Mouse (Mus musculus): Measurements from ENCODE around the gene Slc36a1.

The Slc36a1 gene

DNA sequence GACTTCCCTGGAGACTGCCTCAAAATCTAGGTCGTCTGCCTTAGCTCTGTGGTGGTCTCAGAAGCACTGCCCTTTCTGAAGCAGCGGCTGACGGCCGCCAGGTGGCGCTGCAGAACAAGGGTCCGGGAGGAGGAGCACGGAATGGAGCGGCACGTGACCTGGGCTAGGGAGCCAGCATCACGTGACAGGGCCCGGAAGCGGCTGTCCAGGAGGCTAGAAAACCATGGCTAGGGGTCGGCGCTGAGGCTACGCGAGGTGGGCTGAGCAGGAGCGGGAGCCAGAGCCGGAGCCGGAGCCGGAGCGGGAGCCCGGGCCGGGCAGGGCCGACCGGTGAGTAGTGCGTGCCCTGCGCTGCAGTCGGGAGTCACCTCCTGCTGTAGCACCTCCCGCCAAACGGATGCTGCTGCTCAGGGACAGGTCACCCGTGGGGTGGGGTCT is at the start of gene Slc36a1:
TSS of gene Slc36a1 (plus strand) at position 192 of the 438 bp plus-strand sequence.
- peak; percentile 100 for DNase-seq (ENCODE audit: low spot score)

GRCm38 (mm10) chr11:55154398-55155069 is 49.6 kb upstream of the Slc36a1 start:
- DNase-seq (ENCODE audit: low spot score), result no peak

DNA sequence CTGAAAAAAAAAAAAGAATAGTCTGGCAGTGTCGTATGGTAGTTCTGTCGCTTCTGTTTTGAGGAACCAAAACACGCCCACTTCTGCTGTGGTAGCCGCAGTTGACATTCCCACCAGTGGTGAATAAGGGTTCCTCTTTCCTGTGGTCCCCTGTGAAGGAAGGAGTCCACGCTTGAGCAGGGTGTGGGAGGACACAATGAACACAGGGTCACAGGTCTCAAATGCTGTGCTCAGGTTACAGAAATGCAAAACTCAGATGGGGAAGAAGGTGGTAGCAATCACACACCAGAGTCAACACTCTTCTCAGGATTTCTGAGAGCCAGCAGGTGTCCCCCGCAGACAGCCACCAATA is 49.1 kb upstream of the Slc36a1 start:
- no peak for DNase-seq (ENCODE audit: low spot score)

DNA sequence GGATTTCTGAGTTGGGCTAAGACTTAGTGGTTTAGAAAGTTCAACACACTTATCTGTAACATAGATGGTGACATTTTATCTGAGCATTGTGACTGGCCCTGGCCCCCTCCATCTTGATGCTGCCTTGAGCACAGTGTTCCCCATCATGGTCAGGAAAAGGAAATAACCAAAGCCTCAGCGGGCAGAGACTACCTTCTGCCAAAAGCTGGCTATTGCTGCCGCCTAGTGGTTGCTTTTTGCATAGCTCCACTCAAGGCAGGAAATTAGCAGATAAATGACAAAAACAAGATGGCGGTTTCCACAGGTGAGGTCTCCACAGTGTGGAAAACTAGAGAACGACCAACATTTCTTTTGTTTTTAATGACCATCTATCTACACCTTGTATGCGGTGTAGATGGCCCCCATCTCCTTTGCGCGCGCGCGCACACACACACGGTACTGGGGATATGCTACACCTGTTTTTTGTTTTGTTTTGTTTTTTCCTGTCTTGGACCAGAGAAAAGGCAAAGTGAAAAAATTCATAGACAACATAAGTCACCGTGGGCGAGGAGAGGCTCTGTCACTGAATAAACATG is 45.3 kb upstream of the Slc36a1 start:
- DNase-seq (ENCODE audit: low spot score), result peak; percentile 92

- DNase-seq (ENCODE audit: low spot score), result peak; percentile 83
Observed at GRCm38 (mm10) chr11:55162670-55163069, 41.5 kb upstream of the Slc36a1 start.

DNA sequence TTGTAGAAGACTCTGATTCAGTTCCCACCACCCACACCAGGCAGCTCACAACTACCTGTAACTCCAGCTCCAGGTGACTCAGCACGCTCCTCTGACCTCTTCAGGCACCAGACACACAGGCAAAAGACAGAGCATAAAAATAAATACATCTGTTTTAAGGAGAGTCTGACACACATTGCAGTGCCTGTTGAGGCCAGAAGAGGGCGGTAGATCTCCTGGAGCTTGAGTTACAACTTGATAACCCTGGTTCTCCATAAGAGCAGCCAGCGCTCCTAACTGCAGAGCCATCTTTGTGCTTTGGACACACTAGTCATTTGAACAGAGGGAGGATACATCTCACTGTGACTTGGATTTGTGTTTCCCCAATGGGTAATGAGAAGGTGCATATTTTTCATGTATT is 39.4 kb upstream of the Slc36a1 start:
- peak; percentile 71 for DNase-seq (ENCODE audit: low spot score)

DNA sequence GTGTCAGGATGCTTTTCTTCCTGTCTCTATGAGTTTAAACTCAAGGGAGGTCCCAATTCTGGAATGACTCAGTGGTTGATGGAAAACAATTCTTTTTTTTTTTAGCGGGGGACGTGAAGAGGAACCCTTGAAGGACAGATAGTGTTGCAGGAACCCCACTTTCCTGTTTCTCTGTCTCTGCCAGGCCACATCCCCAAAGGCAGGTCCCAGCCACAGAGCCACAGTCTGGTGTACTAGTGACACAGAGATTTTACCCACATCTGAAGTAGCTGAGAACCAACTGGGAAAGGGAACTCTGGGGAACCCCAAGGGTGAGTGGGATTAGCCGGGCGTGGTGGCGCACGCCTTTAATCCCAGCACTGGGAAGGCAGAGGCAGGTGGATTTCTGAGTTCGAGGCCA is 38.4 kb upstream of the Slc36a1 start:
- DNase-seq (ENCODE audit: low spot score), result no peak

GRCm38 (mm10) chr11:55168504-55168903 is 35.6 kb upstream of the Slc36a1 start:
- DNase-seq (ENCODE audit: low spot score), result no peak

- DNase-seq (ENCODE audit: low spot score), result no peak
Observed at GRCm38 (mm10) chr11:55168914-55169313, 35.2 kb upstream of the Slc36a1 start.

GRCm38 (mm10) chr11:55170501-55170900 is 33.6 kb upstream of the Slc36a1 start:
- no peak for DNase-seq (ENCODE audit: low spot score)

DNA sequence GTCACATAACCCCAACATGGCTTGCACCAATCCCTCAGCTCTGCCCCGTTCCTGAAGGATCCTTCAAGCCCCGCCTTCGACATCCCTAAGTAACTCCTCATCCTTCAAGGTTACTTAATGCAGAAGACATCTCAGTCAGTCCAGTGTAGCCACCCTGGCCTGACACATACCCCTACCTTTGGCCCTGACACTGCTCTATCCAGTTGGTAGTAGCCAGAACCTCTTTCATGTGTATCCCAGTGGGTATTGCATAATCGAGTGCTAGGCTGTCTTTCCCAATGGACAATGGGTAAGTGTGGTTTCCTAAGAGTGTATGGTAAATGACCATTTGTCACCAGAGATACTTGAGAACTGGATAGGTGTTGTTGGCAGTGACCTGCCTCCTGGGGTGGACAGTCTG is 25.3 kb upstream of the Slc36a1 start:
- no peak for DNase-seq (ENCODE audit: low spot score)

- no peak for DNase-seq (ENCODE audit: low spot score)
Observed at GRCm38 (mm10) chr11:55179856-55180255, 24.3 kb upstream of the Slc36a1 start.

DNA sequence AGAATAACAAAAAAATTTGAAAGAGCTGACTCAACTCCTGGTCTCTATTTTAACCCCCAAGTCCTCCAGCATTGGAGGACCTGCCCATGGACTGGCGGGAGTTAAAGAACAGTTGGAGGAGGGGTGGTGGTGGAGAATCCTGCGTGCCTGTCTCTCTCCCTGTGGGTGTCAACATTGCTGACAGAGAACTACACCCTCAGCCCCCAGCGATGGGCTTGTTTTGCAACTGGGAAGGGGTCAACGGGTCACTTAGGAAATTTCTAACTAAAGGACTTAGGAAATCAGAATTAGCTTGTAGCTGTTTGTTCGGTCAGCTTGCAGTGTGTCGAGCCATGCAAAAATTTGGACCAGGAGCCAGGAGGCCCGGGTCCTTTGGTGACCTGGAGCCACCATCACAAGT is 21.0 kb upstream of the Slc36a1 start:
- DNase-seq (ENCODE audit: low spot score), result no peak

- no peak for DNase-seq (ENCODE audit: low spot score)
Observed at GRCm38 (mm10) chr11:55184246-55184645, 19.9 kb upstream of the Slc36a1 start.

GRCm38 (mm10) chr11:55184733-55185291 is 19.3 kb upstream of the Slc36a1 start, which contains the start of gene Slc36a2:
TSS of gene Slc36a2 (minus strand) at chr11:55185077.
- DNase-seq (ENCODE audit: low spot score), result no peak

DNA sequence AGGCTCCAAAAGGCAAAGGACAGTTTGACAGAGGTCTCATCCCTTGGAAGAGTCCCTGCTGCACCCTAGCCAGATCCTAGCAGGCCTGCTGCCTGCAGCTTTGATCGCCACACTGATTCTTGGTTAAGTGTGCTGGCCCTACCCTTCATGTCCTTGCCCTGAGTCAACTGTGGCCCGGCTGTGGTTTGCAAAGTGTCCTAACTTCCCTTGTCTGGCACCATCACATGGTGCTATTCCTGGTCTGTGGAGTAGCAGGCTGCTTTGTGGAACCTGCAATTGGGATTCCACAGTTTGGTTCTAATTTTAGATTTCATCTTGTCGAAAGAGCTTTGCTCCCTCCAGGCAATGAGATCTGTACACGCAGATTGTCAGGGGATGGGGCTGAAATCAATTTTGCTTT is 16.9 kb upstream of the Slc36a1 start:
- no peak for DNase-seq (ENCODE audit: low spot score)

GRCm38 (mm10) chr11:55187777-55188176 is 16.4 kb upstream of the Slc36a1 start:
- no peak for DNase-seq (ENCODE audit: low spot score)

DNA sequence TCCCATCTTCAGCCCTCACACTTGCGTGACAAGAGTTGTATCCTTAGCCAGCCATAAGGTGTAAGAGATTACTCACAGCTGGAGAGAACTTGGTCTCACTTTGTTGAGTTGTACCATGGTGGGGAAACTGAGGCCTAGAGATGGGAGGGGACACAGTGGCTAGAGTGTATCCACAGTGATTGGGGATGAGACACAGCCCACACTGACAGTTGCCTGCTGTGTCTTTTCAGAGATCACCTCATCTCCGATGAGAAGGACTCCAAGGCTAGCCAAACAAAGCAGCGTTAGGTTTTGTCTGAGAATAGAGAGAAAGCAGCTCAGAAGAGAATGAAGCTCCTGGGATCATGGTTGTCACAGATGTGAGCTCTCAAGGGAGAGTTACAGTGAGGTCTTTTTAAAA is 13.9 kb upstream of the Slc36a1 start:
- no peak for DNase-seq (ENCODE audit: low spot score)

DNA sequence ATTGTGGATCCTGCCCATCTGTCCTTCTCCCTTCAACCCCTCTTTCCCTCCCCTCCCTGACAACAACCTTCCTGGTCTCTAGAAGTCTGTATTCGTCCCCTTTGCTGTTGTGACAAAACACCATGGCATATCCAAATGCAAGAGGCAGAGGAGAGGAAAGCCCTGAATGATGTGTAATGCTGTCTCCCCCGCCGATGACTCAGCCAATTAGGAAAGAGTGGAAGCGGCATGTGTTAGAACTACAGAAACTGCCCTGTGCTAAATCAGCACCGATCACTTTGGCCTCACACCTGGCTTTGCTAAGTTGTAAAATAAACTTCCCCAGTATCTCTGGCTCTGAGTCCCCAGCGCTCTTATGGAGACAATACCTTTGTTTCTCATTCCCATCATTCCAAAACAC is 7.1 kb upstream of the Slc36a1 start:
- DNase-seq (ENCODE audit: low spot score), result no peak

DNA sequence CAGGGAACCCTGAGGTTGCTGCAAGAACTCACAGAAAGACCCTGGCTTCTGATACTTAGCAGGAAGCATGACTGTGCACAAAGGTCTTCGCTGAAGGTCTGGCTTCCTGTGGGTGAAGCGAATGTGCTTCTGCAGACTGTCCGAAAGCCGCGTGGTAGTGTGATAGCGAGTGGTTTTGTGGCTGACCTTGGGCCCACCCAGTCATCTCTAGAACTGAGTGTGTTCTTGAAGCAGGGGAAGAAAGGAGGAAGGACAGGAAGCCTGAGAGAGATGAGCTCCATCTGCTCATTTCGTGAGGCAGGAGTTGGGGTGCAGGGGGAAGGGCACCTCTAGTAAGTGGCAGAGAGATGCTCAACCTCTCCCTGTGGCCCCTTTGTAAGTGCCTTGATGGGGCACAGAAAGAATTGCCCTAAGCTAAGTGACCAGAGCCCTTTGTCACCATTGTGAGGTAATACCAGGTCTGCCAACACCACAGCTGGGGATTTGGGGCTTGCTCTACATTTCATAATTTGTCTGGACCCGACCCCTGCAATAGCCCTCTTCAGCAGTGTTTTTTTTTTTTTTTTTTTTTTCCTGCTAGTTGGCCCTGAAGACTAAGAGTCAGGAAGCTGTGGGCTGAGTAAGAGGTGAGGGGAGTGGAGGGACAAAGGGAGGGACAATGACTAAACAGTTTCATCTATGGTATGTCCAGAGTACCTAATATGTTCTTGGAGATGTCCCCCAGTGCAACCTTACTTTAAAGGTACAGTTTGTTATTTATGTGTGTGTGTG is 6.2 kb upstream of the Slc36a1 start:
- no peak for DNase-seq (ENCODE audit: low spot score)

GRCm38 (mm10) chr11:55204602-55205001 is 452 bp downstream of the Slc36a1 start:
- DNase-seq (ENCODE audit: low spot score), result no peak

GRCm38 (mm10) chr11:55208001-55208690 is 4.0 kb downstream of the Slc36a1 start:
- no peak for DNase-seq (ENCODE audit: low spot score)
